Mouse (Mus musculus) megakaryocyte-erythroid progenitor cell, adult 5-6 weeks (primary cell): ENCODE measurements around the gene Tiam1. TPM values are rescaled to one million over a fixed set of nuclear protein-coding genes. Genes with fewer than 3 reads are reported as not detected.

Experiments
- ATAC-seq: replicated peaks from 2 replicates; pipeline ENCODE4 v1.8.0; 2016; ENCODE audit warnings: mild to moderate bottlenecking, inconsistent platforms; ENCODE audit not compliant: severe bottlenecking, poor library complexity, low FRiP score, low TSS enrichment
- total RNA-seq, 2 experiments: library from RNA; stranded (forward) in 1 of 2; stranded (reverse) in 1 of 2; fragments of 200-1000, 215-1000 nt in 1 of 2; fragments of >200 nt in 1 of 2; fragmentation: Nextera tagmentation in 1 of 2; gene quantifications; 2 replicates each; pipeline ENCODE4 v1.2.3; 2014 to 2017

Tiam1 gene
- total RNA-seq, 2 experiments from 2014 or later = 8.3 to 11.6 TPM

GRCm38 (mm10) chr16:89837096-89837495, 306.5 kb downstream of the Tiam1 start:
- ATAC-seq = no peak

GRCm38 (mm10) chr16:89835551-89835950, 308.0 kb downstream of the Tiam1 start:
- ATAC-seq = no peak

- no peak for ATAC-seq
Measured at GRCm38 (mm10) chr16:89833011-89833410, 310.6 kb downstream of the Tiam1 start.

- peak; percentile 48; the same call in 1 of the 2 replicates for ATAC-seq
Measured at GRCm38 (mm10) chr16:89831172-89831571, 312.4 kb downstream of the Tiam1 start.

GRCm38 (mm10) chr16:89830221-89830648, 313.3 kb downstream of the Tiam1 start:
- no peak for ATAC-seq

- ATAC-seq = peak; percentile 28; the same call in 1 of the 2 replicates
Measured at GRCm38 (mm10) chr16:89827496-89828125, 316.0 kb downstream of the Tiam1 start.

- ATAC-seq = 0 out of 2 replicates have a peak, but pooled peaks have one; percentile 35
Measured at GRCm38 (mm10) chr16:89825875-89826274, 317.7 kb downstream of the Tiam1 start.

GRCm38 (mm10) chr16:89822882-89823281, 320.7 kb downstream of the Tiam1 start:
- no peak for ATAC-seq

- ATAC-seq = no peak
Measured at GRCm38 (mm10) chr16:89818661-89819060, 324.9 kb downstream of the Tiam1 start.

GRCm38 (mm10) chr16:89817861-89818630, 325.5 kb downstream of the Tiam1 start:
- no peak for ATAC-seq

GRCm38 (mm10) chr16:89817301-89817700, 326.3 kb downstream of the Tiam1 start:
- no peak for ATAC-seq

GRCm38 (mm10) chr16:89816506-89817172, 326.9 kb downstream of the Tiam1 start:
- 0 out of 2 replicates have a peak, but pooled peaks have one; percentile 39 for ATAC-seq

- ATAC-seq = no peak
Measured at GRCm38 (mm10) chr16:89813536-89813935, 330.0 kb downstream of the Tiam1 start.

- ATAC-seq = no peak
Measured at GRCm38 (mm10) chr16:89812891-89813290, 330.7 kb downstream of the Tiam1 start.

- ATAC-seq = no peak
Measured at GRCm38 (mm10) chr16:89810398-89810797, 333.2 kb downstream of the Tiam1 start.

- 0 out of 2 replicates have a peak, but pooled peaks have one; percentile 40 for ATAC-seq
Measured at GRCm38 (mm10) chr16:89808168-89808567, 335.4 kb downstream of the Tiam1 start.

- no peak for ATAC-seq
Measured at GRCm38 (mm10) chr16:89805946-89806345, 337.6 kb downstream of the Tiam1 start.

GRCm38 (mm10) chr16:89805210-89805609, 338.4 kb downstream of the Tiam1 start:
- ATAC-seq = no peak

- ATAC-seq = no peak
Measured at GRCm38 (mm10) chr16:89801493-89801892, 342.1 kb downstream of the Tiam1 start.

GRCm38 (mm10) chr16:89799772-89800171, 343.8 kb downstream of the Tiam1 start:
- ATAC-seq = no peak
